Mouse (Mus musculus): Measurements from ENCODE around the gene Rab7.
"Not testable (repeated sequence)": the region's sequence is repeated elsewhere in the genome, so short reads cannot be mapped to it uniquely, and the experiment has no call there.

The Rab7 gene

GRCm38 (mm10) chr6:88053228-88054080, 8.4 kb upstream of the Rab7 start:
- DNase-seq (ENCODE audit: low spot score) = no peak

- DNase-seq (ENCODE audit: low spot score) = no peak
These were observed 6.1 kb upstream of the Rab7 start for GRCm38 (mm10) chr6:88051206-88051605.

- no peak for DNase-seq (ENCODE audit: low spot score)
These were observed 3.9 kb upstream of the Rab7 start for GRCm38 (mm10) chr6:88049008-88049407.

- no peak for DNase-seq (ENCODE audit: low spot score)
These were observed 2.8 kb upstream of the Rab7 start for GRCm38 (mm10) chr6:88047853-88048252.

GRCm38 (mm10) chr6:88045406-88045766, 316 bp upstream of the Rab7 start:
- DNase-seq (ENCODE audit: low spot score) = no peak

- DNase-seq (ENCODE audit: low spot score) = no peak
These were observed 865 bp downstream of the Rab7 start for GRCm38 (mm10) chr6:88044234-88044576.

- DNase-seq (ENCODE audit: low spot score) = no peak
These were observed 2.7 kb downstream of the Rab7 start for GRCm38 (mm10) chr6:88042336-88042735.

GRCm38 (mm10) chr6:88041221-88041620, 3.8 kb downstream of the Rab7 start:
- no peak for DNase-seq (ENCODE audit: low spot score)

GRCm38 (mm10) chr6:88039426-88039825, 5.6 kb downstream of the Rab7 start:
- DNase-seq (ENCODE audit: low spot score) = no peak

- no peak for DNase-seq (ENCODE audit: low spot score)
These were observed 7.5 kb downstream of the Rab7 start for GRCm38 (mm10) chr6:88037471-88038045.

- DNase-seq (ENCODE audit: low spot score) = no peak
These were observed 11.6 kb downstream of the Rab7 start for GRCm38 (mm10) chr6:88033504-88033903.

GRCm38 (mm10) chr6:88030432-88030831, 14.6 kb downstream of the Rab7 start:
- DNase-seq (ENCODE audit: low spot score) = no peak

GRCm38 (mm10) chr6:88027390-88027789, 17.7 kb downstream of the Rab7 start:
- DNase-seq (ENCODE audit: low spot score) = no peak

- DNase-seq (ENCODE audit: low spot score) = no peak
These were observed 21.7 kb downstream of the Rab7 start for GRCm38 (mm10) chr6:88023316-88023890.

- DNase-seq (ENCODE audit: low spot score) = no peak
These were observed 25.9 kb downstream of the Rab7 start for GRCm38 (mm10) chr6:88019154-88019553.

- no peak for DNase-seq (ENCODE audit: low spot score)
These were observed 27.2 kb downstream of the Rab7 start for GRCm38 (mm10) chr6:88017821-88018220.

GRCm38 (mm10) chr6:88015797-88016196, 29.3 kb downstream of the Rab7 start:
- no peak for DNase-seq (ENCODE audit: low spot score)

- DNase-seq (ENCODE audit: low spot score) = no peak
These were observed 31.6 kb downstream of the Rab7 start for GRCm38 (mm10) chr6:88013456-88013855.

- DNase-seq (ENCODE audit: low spot score) = no peak
These were observed 32.5 kb downstream of the Rab7 start for GRCm38 (mm10) chr6:88012601-88013000.

GRCm38 (mm10) chr6:88011106-88011505, 34.0 kb downstream of the Rab7 start:
- DNase-seq (ENCODE audit: low spot score) = not testable (repeated sequence)

- DNase-seq (ENCODE audit: low spot score) = no peak
These were observed 35.9 kb downstream of the Rab7 start for GRCm38 (mm10) chr6:88009209-88009608.

GRCm38 (mm10) chr6:88004773-88005172, 40.3 kb downstream of the Rab7 start:
- DNase-seq (ENCODE audit: low spot score) = not testable (repeated sequence)

- DNase-seq (ENCODE audit: low spot score) = no peak
These were observed 41.6 kb downstream of the Rab7 start for GRCm38 (mm10) chr6:88003439-88003838.
